In genomic region chr17:15704475-15705300, GRCm38 (mm10) we compare ENCODE assay signal across 8 mouse cellular contexts. TPM values are rescaled to one million over a fixed set of nuclear protein-coding genes. Genes with fewer than 3 reads are reported as not detected.
DNase-seq lines count a peak whose midpoint lies in the region; ATAC-seq and TF ChIP-seq lines count a peak whose summit lies in the region.

Gene Chd1, plus strand, starts transcription at chr17:15704967.

- DNase-seq in G1E (ENCODE audit: low spot score), result peak; percentile 88
- peak; percentile 96 to 97 for DNase-seq in cerebellum, adult 18-20 months
- DNase-seq in heart, postnatal 36 days, result peak; percentile 87 to 96
- DNase-seq in layer of hippocampus, adult 8-10 months (ENCODE audit: low spot score in 2 of 2), result peak; percentile 73 to 79
- peak; percentile 78 for DNase-seq in ovary, adult 18-20 months (ENCODE audit: low spot score)
- peak; percentile 92 for DNase-seq in thymus, postnatal 0 days (ENCODE audit: low spot score)

- no peaks in the 10 kb centered on the region for H3K9me3 ChIP-seq in G1E (replicated peaks)
- no peaks in the 10 kb centered on the region for H3K9me3 ChIP-seq in forebrain, embryonic 16.5 days (ENCODE audit: control insufficient read depth, low read length)
- H3K9me3 ChIP-seq in lung, embryonic 15.5 days, result no peaks in the 10 kb centered on the region

- H3K9ac ChIP-seq in forebrain, embryonic 16.5 days (replicated peaks; ENCODE audit: low read depth, low read length), result peak within 1 kb of the TSS; percentile 88
- peak within 1 kb of the TSS; percentile 93 for H3K9ac ChIP-seq in lung, embryonic 15.5 days

- peaks cover 18% of the 10 kb centered on the region for H3K36me3 ChIP-seq in G1E (replicated peaks)
- H3K36me3 ChIP-seq in forebrain, embryonic 16.5 days (ENCODE audit: control insufficient read depth, insufficient read depth), result peaks cover 8% of the 10 kb centered on the region
- H3K36me3 ChIP-seq in lung, embryonic 15.5 days, result peaks cover 14% of the 10 kb centered on the region

- peak within 1 kb of the TSS; percentile 85 for H3K4me3 ChIP-seq in G1E (ENCODE audit: low read depth, low read length)
- H3K4me3 ChIP-seq in forebrain, embryonic 16.5 days (replicated peaks; ENCODE audit: low read length), result peak within 1 kb of the TSS; percentile 77
- H3K4me3 ChIP-seq in lung, embryonic 15.5 days, result peak within 1 kb of the TSS; percentile 93

- H3K27me3 ChIP-seq in G1E (ENCODE audit: insufficient read depth, low read length), result 0 out of 2 replicates have a peak, but pooled peaks cover 2% of the 10 kb centered on the region
- H3K27me3 ChIP-seq in forebrain, embryonic 16.5 days (replicated peaks; ENCODE audit: control insufficient read depth, insufficient read depth, low read length), result no peaks in the 10 kb centered on the region
- no peaks in the 10 kb centered on the region for H3K27me3 ChIP-seq in lung, embryonic 15.5 days

- intact Hi-C loops in heart, postnatal 36 days (cut with DNase I), result loop anchor here (2.0 to 10.0 kb wide), 5 partner anchors 14 to 300 kb away; partner anchors contain the start of gene Prdm9

- peak within 1 kb of the TSS; percentile 74 for H3K4me2 ChIP-seq in forebrain, embryonic 16.5 days (ENCODE audit: low read length)
- peak within 1 kb of the TSS; percentile 85 for H3K4me2 ChIP-seq in lung, embryonic 15.5 days

- ATAC-seq in G1E (ENCODE audit: extremely low read depth, insufficient number of reproducible peaks, low FRiP score, poor library complexity, severe bottlenecking), result peak; percentile 76
- peak; percentile 94 for ATAC-seq in forebrain, embryonic 16.5 days
- peak; percentile 94 for ATAC-seq in lung, embryonic 15.5 days (ENCODE audit: borderline replicate concordance, extremely low read depth, low FRiP score, low TSS enrichment)

- no peak for TF ChIP-seq CTCF in G1E (IDR thresholded peaks at IDR 0.05; ENCODE audit: low read depth, low read length)

- under 1% methylated on average over 99 of the region's 124 CpGs for WGBS in forebrain, embryonic 16.5 days
- under 1% methylated on average over 58 of the region's 124 CpGs for WGBS in lung, embryonic 15.5 days

- peak within 1 kb of the TSS; percentile 92 for H3K27ac ChIP-seq in forebrain, embryonic 16.5 days (ENCODE audit: low read length)
- H3K27ac ChIP-seq in lung, embryonic 15.5 days, result peak within 1 kb of the TSS; percentile 98

- peaks cover 17% of the 10 kb centered on the region for H3K4me1 ChIP-seq in G1E (ENCODE audit: insufficient read depth, low read depth, low read length)
- peaks cover 13% of the 10 kb centered on the region for H3K4me1 ChIP-seq in forebrain, embryonic 16.5 days (replicated peaks; ENCODE audit: control insufficient read depth, insufficient read depth, low read length)
- peaks cover 15% of the 10 kb centered on the region for H3K4me1 ChIP-seq in lung, embryonic 15.5 days

RNA-seq across cellular contexts. Expression of gene Chd1, which starts in this region (rescaled TPM):
- total RNA-seq in G1E (2014; fragmentation: Nextera tagmentation), result 75.3 and 75.6 TPM in 2 replicates
- 47.9 and 56.9 TPM in 2 replicates for total RNA-seq in G1E (2017)
- polyA plus RNA-seq in G1E (2012), result 67.3 and 83.8 TPM in 2 replicates
- polyA plus RNA-seq in forebrain, embryonic 16.5 days (2015; fragmentation: Nextera tagmentation; extraction: Ambion mirVana), result 15.5 and 23.1 TPM in 2 replicates
- 10 to 100 TPM; 20.6 to 20.8 TPM for total RNA-seq in heart, postnatal 36 days (2021)
- 10 to 100 TPM; 21.7 to 28.1 (median 25.8) TPM for total RNA-seq in layer of hippocampus, adult 8-10 months (2022)
- polyA plus RNA-seq in lung, embryonic 15.5 days (2015; fragmentation: Nextera tagmentation; extraction: Ambion mirVana), result 30.2 and 30.5 TPM in 2 replicates
- 52.3 and 69.7 TPM in 2 replicates for polyA plus RNA-seq in thymus, postnatal 0 days (2015; fragmentation: Nextera tagmentation; extraction: Ambion mirVana)

Comparison
In these comparisons a context has a peak if more than half of its experiments do, and no peak if none do; other contexts are left out.
1. Peak in every context shown above with its lines: DNase-seq, ATAC-seq, H3K4me3 ChIP-seq and H3K27ac ChIP-seq.